Mouse (Mus musculus): ENCODE results near the gene Myl12a.

GRCm38 (mm10) chr17:71010646-71011242, 8.1 kb upstream of the Myl12a start:
- TF ChIP-seq CTCF (IDR thresholded peaks at IDR 0.05; ENCODE audit: borderline replicate concordance, insufficient read depth, low read depth, low read length) = no peak
- TF ChIP-seq POLR2A (IDR thresholded peaks at IDR 0.05; ENCODE audit: borderline replicate concordance, insufficient read depth, low read length) = no peak
